Mouse (Mus musculus) lung, adult 2 months (tissue): ENCODE measurements at regions not wholly inside any gene's neighbourhood (a gene's known extent, or its start where the extent isn't known, plus 50 kb on each side); places are given as distances from the start of the nearest gene placed in this dataset.

Experiments
- DNase-seq: peaks from one replicate; pipeline ENCODE4 v3.0.0; 2022
- H3K4me1 ChIP-seq: fragments of 200-500 bp; 2 replicates; pipeline ENCODE4 v1.6.1; 2011; ENCODE audit warnings: low read length; ENCODE audit not compliant: control insufficient read depth, insufficient read depth
- H3K4me3 ChIP-seq: fragments of 200-500 bp; replicated peaks from 2 replicates; pipeline ENCODE3; 2011; ENCODE audit warnings: low read depth, mild to moderate bottlenecking, control low read depth, low read length; ENCODE audit errors: extremely low read depth
- CTCF ChIP-seq: fragments of 200-500 bp; IDR thresholded peaks from 2 replicates; pipeline ENCODE4 v1.5.1; 2011; ENCODE audit warnings: mild to moderate bottlenecking, low read length, control low read depth; ENCODE audit not compliant: insufficient read depth
- POLR2A ChIP-seq: fragments of 200-500 bp; IDR thresholded peaks from 2 replicates; pipeline ENCODE4 v1.6.1; 2011; ENCODE audit warnings: low read depth, mild to moderate bottlenecking, control low read depth, low read length, borderline replicate concordance; ENCODE audit errors: extremely low read depth
- WGBS: fragments of 180-500 bp; shearing (Covaris S2); methylation state at CpG from one replicate; pipeline ENCODE4 v1.1.7; 2018; 5-methylcytosine and 5-hydroxymethylcytosine counted together

DNA sequence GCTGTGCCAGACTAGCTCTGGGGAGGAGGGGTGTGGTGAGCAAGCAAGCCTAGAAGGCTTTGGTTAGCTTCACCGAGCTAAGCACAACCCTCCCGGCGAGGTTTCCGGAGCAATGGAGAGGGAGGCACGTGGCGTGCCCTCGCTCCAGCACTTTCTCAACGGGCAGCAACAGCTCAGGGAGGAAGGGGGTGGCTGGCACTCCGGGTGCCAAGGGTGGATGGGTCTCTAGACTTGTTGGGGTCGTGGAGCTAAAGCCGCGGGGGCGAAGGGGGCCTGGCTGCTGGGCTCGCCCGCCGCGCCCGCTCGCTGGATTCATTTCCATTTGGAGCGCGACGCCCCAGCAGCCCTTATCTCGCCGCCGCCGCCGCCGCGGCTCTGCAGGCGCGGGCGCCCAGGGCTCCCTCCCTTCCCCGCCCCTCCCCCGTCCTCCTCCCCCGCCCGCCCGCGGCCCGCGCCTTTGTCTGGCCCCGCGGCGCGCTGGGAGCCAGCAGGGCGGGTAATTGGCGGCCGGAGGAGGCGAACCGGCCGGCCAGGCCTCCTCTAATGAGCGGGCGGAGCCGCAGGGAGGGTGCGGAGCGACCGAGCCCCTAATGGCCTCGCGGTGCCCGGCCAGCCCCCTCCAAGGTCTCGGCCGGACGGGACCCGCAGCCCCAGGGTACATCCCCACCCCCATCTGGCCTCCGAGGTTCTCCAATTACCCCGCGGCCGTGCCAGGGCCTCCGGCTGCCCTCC lies 336.9 kb downstream of the H2al1j start:
- WGBS, result 18% methylated on average over 53 of the region's 68 CpGs
- DNase-seq, result peak; percentile 51
- Histone ChIP-seq H3K4me1 (peaks cover 2% of the 10 kb centered on the region; the same call in 1 of the 2 replicates), H3K4me3 (peak overlapping the region; percentile 62)
- TF ChIP-seq CTCF (no peak), POLR2A (no peak)

- TF ChIP-seq POLR2A, result no peak
- TF ChIP-seq CTCF, result no peak
- WGBS, result 23% methylated on average over 30 of the region's 30 CpGs
- H3K4me3 ChIP-seq, result peak overlapping the region; percentile 62
- peaks cover 2% of the 10 kb centered on the region; the same call in 1 of the 2 replicates for H3K4me1 ChIP-seq
- DNase-seq, result no peak
Measured at GRCm38 (mm10) chrX:11665077-11665974, 337.7 kb downstream of the H2al1j start.

DNA sequence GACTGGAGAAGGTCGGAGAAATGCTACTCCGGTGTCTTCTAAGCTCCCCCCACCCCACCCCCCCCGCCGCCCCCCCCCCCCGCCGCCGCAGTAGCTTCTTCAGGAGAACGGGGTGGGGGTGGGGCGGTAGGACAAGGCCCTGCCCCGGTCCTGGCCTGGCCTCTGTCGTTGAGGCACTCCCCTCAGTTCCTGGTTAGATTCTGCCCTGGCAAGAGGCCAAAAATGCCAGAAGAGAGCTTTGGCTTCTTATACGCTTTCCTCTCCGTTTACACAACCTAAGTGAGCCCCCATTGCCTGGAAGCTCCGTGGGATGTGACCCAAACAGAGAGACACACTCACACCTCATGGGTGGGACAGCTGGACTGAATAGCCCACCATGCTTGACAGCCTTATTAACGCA lies 338.9 kb downstream of the H2al1j start:
- 24% methylated on average over 13 of the region's 15 CpGs for WGBS
- DNase-seq, result no peak
- peaks cover 2% of the 10 kb centered on the region; the same call in 1 of the 2 replicates for H3K4me1 ChIP-seq
- no peak overlapping the region for H3K4me3 ChIP-seq
- no peak for TF ChIP-seq CTCF
- TF ChIP-seq POLR2A, result no peak

GRCm38 (mm10) chrX:11671805-11672204 lies 344.2 kb downstream of the H2al1j start:
- Histone ChIP-seq H3K4me1 (no peaks in the 10 kb centered on the region), H3K4me3 (no peak overlapping the region)
- TF ChIP-seq CTCF (no peak), POLR2A (no peak)
- DNase-seq, result no peak
- 59% methylated on average over 8 of the region's 8 CpGs for WGBS

DNA sequence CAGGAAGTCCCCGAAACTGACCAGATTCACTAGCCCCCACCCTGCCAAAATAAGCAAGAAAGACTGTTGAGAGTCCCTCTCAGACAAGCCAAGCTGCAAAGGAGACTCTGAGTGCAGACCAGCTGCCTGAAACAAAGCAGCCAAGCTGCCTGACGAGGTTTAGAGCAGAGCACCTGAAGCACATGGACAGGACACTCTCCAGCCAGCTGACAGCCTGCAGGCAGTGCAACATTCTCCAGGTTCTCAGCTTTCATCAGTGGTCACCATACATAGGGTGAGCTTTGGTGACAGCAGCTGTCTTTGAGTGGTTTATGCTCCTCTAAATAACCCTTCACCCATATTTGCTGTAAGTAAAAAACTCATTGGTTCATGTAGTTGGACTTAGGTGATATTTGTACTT lies 350.5 kb downstream of the H2al1j start:
- WGBS, result 61% methylated on average over 2 of the region's 2 CpGs
- no peak for TF ChIP-seq CTCF
- TF ChIP-seq POLR2A, result no peak
- DNase-seq, result no peak
- no peak overlapping the region for H3K4me3 ChIP-seq
- H3K4me1 ChIP-seq, result no peaks in the 10 kb centered on the region

GRCm38 (mm10) chrX:11681274-11681673 lies 353.7 kb downstream of the H2al1j start:
- TF ChIP-seq POLR2A (no peak), CTCF (no peak)
- 65% methylated on average over 2 of the region's 2 CpGs for WGBS
- no peak overlapping the region for H3K4me3 ChIP-seq
- no peaks in the 10 kb centered on the region for H3K4me1 ChIP-seq
- no peak for DNase-seq

DNA sequence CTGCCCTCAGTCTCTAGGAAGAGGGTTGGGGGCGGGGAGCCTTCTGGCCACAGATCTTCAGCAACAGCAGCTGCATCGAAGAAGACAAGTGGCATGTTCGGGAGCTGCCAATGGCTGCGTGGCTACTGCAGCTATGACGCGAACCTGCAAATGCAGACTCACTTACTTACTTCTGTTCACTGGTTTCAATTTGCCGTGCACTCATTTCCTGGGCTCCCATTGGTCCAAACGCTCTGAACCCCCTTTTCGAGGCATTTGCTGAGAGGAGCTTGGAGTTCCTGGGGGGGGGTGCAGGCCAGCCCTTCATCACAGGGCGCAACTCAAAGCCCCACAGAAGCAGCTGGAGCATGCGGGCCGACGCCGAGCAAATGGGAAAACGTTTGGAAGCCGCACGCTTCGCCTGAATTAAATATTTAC lies 362.4 kb downstream of the H2al1j start:
- 61% methylated on average over 18 of the region's 18 CpGs for WGBS
- peak; percentile 6 for DNase-seq
- TF ChIP-seq POLR2A, result no peak
- TF ChIP-seq CTCF, result no peak
- H3K4me3 ChIP-seq, result no peak overlapping the region
- no peaks in the 10 kb centered on the region; the same call in 1 of the 2 replicates for H3K4me1 ChIP-seq

DNA sequence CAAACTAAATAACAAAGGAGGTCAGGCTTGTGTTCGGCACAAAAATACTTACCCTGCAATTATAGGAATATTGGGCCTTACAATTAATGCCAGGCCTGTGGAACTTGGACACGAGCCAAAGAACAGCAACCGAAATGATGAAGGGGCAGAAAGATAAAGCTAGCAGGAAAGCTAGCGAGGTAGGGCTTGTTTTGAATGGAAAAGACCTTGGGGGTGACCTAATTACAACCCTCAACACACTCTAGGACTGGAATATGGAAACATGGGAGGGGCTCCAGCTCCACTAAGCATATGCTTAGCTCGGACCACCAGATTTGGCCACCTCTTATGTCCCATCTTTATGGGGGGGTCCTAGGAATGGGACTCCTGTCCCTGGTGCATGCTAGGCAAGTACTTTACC lies 362.8 kb downstream of the H2al1j start:
- TF ChIP-seq POLR2A, result no peak
- TF ChIP-seq CTCF, result no peak
- no peak overlapping the region for H3K4me3 ChIP-seq
- H3K4me1 ChIP-seq, result no peaks in the 10 kb centered on the region; the same call in 1 of the 2 replicates
- DNase-seq, result no peak
- 63% methylated on average over 5 of the region's 5 CpGs for WGBS

DNA sequence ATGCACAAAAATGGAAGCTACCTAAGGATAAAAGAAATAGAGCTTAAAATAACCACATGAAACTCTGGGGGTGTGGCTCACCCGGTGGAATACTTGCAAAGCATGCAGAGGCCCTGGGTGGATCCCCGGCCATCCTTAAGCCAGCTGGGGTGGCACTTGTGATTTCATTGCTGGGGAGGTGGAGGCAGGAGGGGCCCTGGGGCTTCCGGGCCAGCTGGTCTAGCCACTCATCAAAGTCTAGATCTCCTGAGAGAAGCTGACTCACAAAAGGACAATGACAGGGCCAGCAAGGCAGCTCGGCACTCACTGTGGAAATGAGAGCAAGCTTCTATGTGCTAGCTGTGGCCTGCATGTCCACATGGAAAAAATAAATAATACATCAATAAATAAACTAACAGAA lies 363.4 kb downstream of the H2al1j start:
- no peak for TF ChIP-seq CTCF
- no peak for TF ChIP-seq POLR2A
- Histone ChIP-seq H3K4me3 (no peak overlapping the region), H3K4me1 (no peaks in the 10 kb centered on the region; the same call in 1 of the 2 replicates)
- no peak for DNase-seq
- WGBS, result 66% methylated on average over 4 of the region's 4 CpGs
